Mouse (Mus musculus): ENCODE measurements around the gene Fancd2.

DNA sequence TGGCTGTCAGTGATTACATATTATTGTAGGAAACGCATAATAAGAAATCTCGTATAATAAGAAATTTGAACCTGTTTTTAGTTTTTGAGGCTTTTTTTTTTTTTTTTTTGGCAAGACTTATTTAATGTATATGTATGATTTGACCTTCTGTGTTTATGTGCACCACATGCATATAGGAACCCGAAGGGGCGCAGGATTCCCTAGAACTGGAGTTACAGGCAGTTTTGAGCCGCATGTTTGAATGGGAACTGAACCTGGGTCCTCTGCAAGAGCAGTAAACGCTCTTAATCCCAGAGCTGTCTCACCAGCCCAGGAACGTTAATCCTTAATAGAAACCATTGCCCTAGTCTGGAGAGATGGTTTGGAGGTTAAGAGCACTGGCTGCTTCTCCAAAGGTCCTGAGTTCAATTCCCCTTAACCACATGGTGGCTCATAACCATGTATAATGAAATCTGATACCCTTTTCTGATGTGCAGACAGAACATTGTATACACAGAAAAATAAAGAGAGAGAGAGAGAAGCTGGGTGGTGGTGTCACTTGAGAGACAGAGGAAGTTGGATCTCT lies 440 bp downstream of the Fancd2 start:
- TF ChIP-seq ELF1 (IDR thresholded peaks at IDR 0.05; ENCODE audit: low read depth, low read length) (no peak), CTCF (IDR thresholded peaks at IDR 0.05 in 2 of 3, conservative IDR thresholded peaks at IDR 0.05 in 1 of 3; ENCODE audit: control insufficient read depth in 1 of 3, insufficient read depth in 1 of 3, low read depth in 2 of 3, low read length in 3 of 3, poor library complexity in 1 of 3, severe bottlenecking in 1 of 3) (no peak; a peak in 1 of 6 replicates), POLR2A (IDR thresholded peaks at IDR 0.05; ENCODE audit: control insufficient read depth in 1 of 2, insufficient read depth in 1 of 2, low read depth in 1 of 2, low read length in 2 of 2, poor library complexity in 1 of 2) (no peak), USF1 (IDR thresholded peaks at IDR 0.05; ENCODE audit: low read depth, low read length) (no peak), GATA1 (IDR thresholded peaks at IDR 0.05; ENCODE audit: low read depth, low read length) (no peak), MAX (IDR thresholded peaks at IDR 0.05; ENCODE audit: low read length) (peak; percentile 70), RAD21 (IDR thresholded peaks at IDR 0.05; ENCODE audit: low read depth, low read length) (no peak; the same call in 1 of the 2 replicates)
